Mouse (Mus musculus): ENCODE measurements around the gene Cntrl.

- TF ChIP-seq HCFC1 (IDR thresholded peaks at IDR 0.05; ENCODE audit: borderline replicate concordance, insufficient read depth, low read length) (no peak), ZC3H11A (IDR thresholded peaks at IDR 0.05; ENCODE audit: borderline replicate concordance, low read depth, low read length) (no peak)
Observed at GRCm38 (mm10) chr2:35216701-35217100, 107.4 kb downstream of the Cntrl start.
